Mouse (Mus musculus) Patski (cell line): ENCODE data around the gene Ephb1. TPM values are rescaled to one million over a fixed set of nuclear protein-coding genes. Genes with fewer than 3 reads are reported as not detected.

Experiments used
- ATAC-seq: fragments of 100-300 bp; one replicate; pipeline ENCODE4 v1.8.0; 2021
- CTCF ChIA-PET: fragments of 350-600 bp; sonication (Branson Sonifier 250); formaldehyde crosslinking; loops from one replicate; lab custom pipeline; 2022; ENCODE audit warnings: inconsistent platforms; lab: Charles Lee
- POLR2A ChIA-PET: fragments of 350-600 bp; sonication (Branson Sonifier 250); formaldehyde crosslinking; loops from one replicate; lab custom pipeline; 2022; ENCODE audit warnings: antibody characterized with exemption, inconsistent platforms; lab: Charles Lee
- DNase-seq: peaks from one replicate; pipeline ENCODE4 v3.0.0-alpha.2; 2011; ENCODE audit warnings: low read depth, low spot score
- H3K27me3 ChIP-seq: fragments of 371-371 bp; one replicate; pipeline ENCODE4 v1.5.1; 2021
- CTCF ChIP-seq: fragments of 100-300 bp; IDR thresholded peaks from one replicate; pipeline ENCODE4 v1.5.1; 2021
- in situ Hi-C: fragments of 300-500 bp; cut with MboI; formaldehyde crosslinking; loops from 3 replicates; pipeline ENCODE4 v1.11.1; 2018; ENCODE audit warnings: low pct_unique_long_range_greater_than_20kb, mixed read lengths
- polyA plus RNA-seq: library from polyadenylated mRNA; unstranded; gene quantifications from one replicate; pipeline ENCODE4 v1.2.3, GENCODE M21; 2021

The Ephb1 gene
- polyA plus RNA-seq, 1 experiment from 2014 or later = 8.5 TPM

DNA sequence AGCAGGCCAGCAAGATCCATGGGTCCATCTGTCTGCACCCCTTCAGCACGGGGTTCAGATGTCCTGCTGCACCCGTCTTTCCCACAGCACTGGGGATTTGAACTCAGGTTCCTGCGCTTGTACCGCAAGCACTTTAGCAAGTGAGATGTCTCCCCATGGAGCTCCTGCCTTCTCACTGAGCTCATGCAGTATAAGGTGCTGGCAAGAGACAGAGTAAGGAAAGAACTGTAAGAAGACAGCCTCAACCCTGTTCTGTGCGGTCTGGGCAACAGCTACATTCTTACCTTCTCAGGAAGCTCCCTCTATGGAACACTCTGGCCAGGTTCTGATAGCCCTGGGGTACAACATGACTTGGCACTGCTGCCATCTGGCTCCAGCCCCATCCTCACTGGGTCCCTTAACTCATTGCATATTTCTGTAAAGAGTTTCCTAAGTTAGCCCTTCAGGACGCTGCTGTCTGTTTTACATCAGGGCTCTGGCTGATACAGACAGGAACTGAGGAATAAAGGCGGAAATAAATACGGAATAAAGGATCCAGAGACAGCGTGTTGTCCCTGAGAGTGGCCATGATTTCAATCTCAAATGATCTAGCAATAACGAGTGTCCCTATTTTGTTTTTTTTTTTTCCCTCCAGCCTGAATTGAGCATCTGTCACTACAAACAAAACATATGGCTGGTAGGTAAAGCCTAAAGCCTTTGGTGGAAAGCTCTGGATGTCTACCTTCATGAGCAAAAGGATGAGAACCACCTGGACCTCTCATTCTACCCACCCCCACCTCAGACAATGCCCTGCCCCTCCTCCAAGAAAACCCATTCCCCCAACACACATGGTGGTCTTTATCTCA, 10.2 kb downstream of the Ephb1 start:
- H3K27me3 ChIP-seq = no peaks in the 10 kb centered on the region
- no peak for TF ChIP-seq CTCF
- CTCF ChIA-PET = interaction anchor here (1.7 kb wide), 1 partner anchor 8 kb away, joined by 5 read pairs; no protein-coding TSS in a partner anchor
- in situ Hi-C loops = loop anchor here (5.0 kb wide), 1 partner anchor 77 kb away; no protein-coding TSS in a partner anchor
- POLR2A ChIA-PET = no interaction called here
- no peak for ATAC-seq
- DNase-seq = no peak

DNA sequence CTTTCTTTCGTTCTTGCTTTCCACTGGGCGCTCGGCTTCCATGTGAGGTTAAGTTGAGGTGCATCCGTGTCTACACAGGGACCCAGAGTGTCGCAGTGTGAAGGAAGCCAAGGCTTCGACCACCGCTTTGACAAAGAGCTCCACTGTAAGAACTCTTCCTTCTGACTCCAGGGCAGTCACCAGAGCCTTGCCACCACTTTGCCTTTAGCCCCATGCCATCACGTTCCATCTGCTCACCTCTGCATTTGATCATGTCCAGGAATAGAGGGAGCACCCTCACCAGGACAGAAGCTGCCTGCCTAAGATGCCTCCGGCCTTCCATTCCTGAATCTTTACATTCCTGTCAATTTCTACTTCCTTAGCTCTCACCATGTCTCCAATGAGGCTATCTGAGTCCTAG, 11.4 kb downstream of the Ephb1 start:
- no peaks in the 10 kb centered on the region for H3K27me3 ChIP-seq
- DNase-seq = no peak
- ChIA-PET CTCF (interaction anchor here (1.7 kb wide), 1 partner anchor 9 kb away, joined by 5 read pairs; no protein-coding TSS in a partner anchor), POLR2A (no interaction called here)
- in situ Hi-C loops = loop anchor here (5.0 kb wide), 1 partner anchor 76 kb away; no protein-coding TSS in a partner anchor
- ATAC-seq = no peak
- no peak for TF ChIP-seq CTCF

DNA sequence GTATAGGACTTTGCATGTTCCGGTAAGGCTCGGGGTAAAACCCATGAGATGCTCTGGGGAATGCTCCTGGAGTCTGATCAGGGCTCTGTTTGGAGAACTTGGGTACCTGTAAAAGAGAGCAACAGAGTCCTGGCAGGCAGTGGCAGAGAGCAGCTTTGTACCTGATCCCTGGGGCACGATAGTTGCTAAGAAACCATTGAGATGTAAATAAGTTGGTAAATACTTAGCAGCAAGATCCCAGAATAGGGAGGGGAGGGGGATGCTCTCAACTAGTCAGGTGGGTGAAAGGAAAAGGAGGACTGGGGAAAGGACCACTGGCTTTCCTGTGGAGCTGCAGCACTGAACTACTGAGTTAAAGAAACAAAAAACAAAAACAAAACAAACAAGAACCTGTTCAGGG, 12.5 kb downstream of the Ephb1 start:
- H3K27me3 ChIP-seq = no peaks in the 10 kb centered on the region
- in situ Hi-C loops = loop anchor here (5.0 kb wide), 1 partner anchor 75 kb away; no protein-coding TSS in a partner anchor
- DNase-seq (no peak), ATAC-seq (no peak)
- no peak for TF ChIP-seq CTCF
- ChIA-PET CTCF (no interaction called here), POLR2A (no interaction called here)

GRCm38 (mm10) chr9:102340768-102341167, 13.7 kb downstream of the Ephb1 start:
- CTCF ChIA-PET = no interaction called here
- TF ChIP-seq CTCF = no peak
- in situ Hi-C loops = loop anchor here (5.0 kb wide), 1 partner anchor 73 kb away; no protein-coding TSS in a partner anchor
- no peaks in the 10 kb centered on the region for H3K27me3 ChIP-seq
- POLR2A ChIA-PET = interaction anchor here (0.7 kb wide), 1 partner anchor 12 kb away, joined by 3 read pairs; no protein-coding TSS in a partner anchor
- no peak for DNase-seq
- no peak for ATAC-seq

- ChIA-PET POLR2A (no interaction called here), CTCF (no interaction called here)
- in situ Hi-C loops = no loop called here
- TF ChIP-seq CTCF = no peak
- DNase-seq (no peak), ATAC-seq (no peak)
- H3K27me3 ChIP-seq = no peaks in the 10 kb centered on the region
Observed at GRCm38 (mm10) chr9:102335571-102336282, 18.8 kb downstream of the Ephb1 start.

- TF ChIP-seq CTCF = no peak
- in situ Hi-C loops = no loop called here
- CTCF ChIA-PET = no interaction called here
- POLR2A ChIA-PET = no interaction called here
- no peak for DNase-seq
- ATAC-seq = no peak
- H3K27me3 ChIP-seq = no peaks in the 10 kb centered on the region
Observed at GRCm38 (mm10) chr9:102330266-102331060, 24.0 kb downstream of the Ephb1 start.

DNA sequence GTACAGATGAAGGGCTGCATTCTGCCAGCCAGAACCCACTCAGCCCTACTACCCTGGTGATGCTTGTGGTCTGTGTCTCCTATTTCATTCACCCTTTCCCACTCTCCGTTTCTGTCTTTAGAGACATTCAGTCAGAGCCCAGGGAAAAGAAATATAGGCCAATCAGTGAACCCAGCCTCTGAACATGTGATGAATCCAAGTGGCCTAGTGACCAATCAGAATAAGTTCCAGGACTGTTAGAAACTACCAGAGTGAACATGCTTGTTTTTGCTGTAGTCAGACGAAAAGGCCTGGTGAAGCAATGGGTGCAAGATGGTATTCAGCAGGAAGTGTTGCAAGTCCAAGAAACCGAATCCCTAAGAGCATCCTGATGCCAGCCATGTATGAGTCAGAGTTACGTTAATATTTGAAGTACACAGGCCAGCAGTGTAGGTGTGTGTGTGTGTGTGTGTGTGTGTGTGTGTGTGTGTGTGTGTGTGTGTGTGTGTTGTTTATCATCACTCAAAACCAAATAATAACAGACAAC, 26.8 kb downstream of the Ephb1 start:
- ATAC-seq (no peak), DNase-seq (no peak)
- no peaks in the 10 kb centered on the region for H3K27me3 ChIP-seq
- no peak for TF ChIP-seq CTCF
- in situ Hi-C loops = no loop called here
- ChIA-PET CTCF (no interaction called here), POLR2A (no interaction called here)

- H3K27me3 ChIP-seq = no peaks in the 10 kb centered on the region
- POLR2A ChIA-PET = no interaction called here
- CTCF ChIA-PET = interaction anchor here (1.2 kb wide), 1 partner anchor 31 kb away, joined by 4 read pairs; no protein-coding TSS in a partner anchor
- in situ Hi-C loops = no loop called here
- TF ChIP-seq CTCF = no peak
- no peak for DNase-seq
- no peak for ATAC-seq
Observed at GRCm38 (mm10) chr9:102315436-102315835, 39.1 kb downstream of the Ephb1 start.

- in situ Hi-C loops = no loop called here
- TF ChIP-seq CTCF = no peak
- DNase-seq = no peak
- ATAC-seq = no peak
- CTCF ChIA-PET = interaction anchor here (1.2 kb wide), 1 partner anchor 31 kb away, joined by 4 read pairs; no protein-coding TSS in a partner anchor
- H3K27me3 ChIP-seq = no peaks in the 10 kb centered on the region
- POLR2A ChIA-PET = no interaction called here
Observed at GRCm38 (mm10) chr9:102314795-102315194, 39.7 kb downstream of the Ephb1 start.

DNA sequence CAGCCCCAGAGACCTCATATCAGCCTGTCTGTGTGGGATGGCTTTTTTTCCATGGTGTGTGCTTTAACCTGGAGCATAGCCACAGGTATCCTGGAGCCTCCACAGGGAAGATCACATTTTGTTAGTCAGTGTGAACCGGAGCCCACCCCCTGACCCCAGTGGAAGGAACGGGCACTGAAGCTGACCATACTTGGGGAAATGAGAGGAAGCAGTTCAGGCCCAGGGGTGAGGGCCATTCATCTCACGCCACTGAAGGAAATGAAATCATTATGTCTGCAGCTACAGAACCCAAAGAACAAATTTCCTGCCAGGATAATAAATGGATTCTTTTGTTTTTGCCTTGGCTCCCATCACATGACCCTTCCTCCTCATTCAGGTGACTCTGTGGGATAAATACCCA, 44.1 kb downstream of the Ephb1 start:
- in situ Hi-C loops = no loop called here
- ATAC-seq (no peak), DNase-seq (no peak)

More for the DNA sequence above, 44.1 kb downstream of the Ephb1 start:
- H3K27me3 ChIP-seq = no peaks in the 10 kb centered on the region
- POLR2A ChIA-PET = interaction anchor here (0.6 kb wide), 1 partner anchor 48 kb away, joined by 3 read pairs; no protein-coding TSS in a partner anchor
- no peak for TF ChIP-seq CTCF
- CTCF ChIA-PET = interaction anchor here (1.0 to 1.3 kb wide), 2 partner anchors 11 to 44 kb away, joined by 3 read pairs; partner anchors contain the start of gene Ephb1
